ENCODE assay signal across 9 mouse cellular contexts in genomic region chr15:98724441-98724840, GRCm38 (mm10). TPM values are rescaled to one million over a fixed set of nuclear protein-coding genes. Genes with fewer than 3 reads are reported as not detected.
DNase-seq lines count a peak whose midpoint lies in the region; ATAC-seq and TF ChIP-seq lines count a peak whose summit lies in the region.
"Had no signal": no experiment of that assay in that cellular context is flagged by ENCODE, and none has a peak within 500 bp of the region (broad histone marks: within the 10 kb centered on the region; RNA-seq: fewer than 3 reads in every experiment).

No protein-coding gene starts in this region.

- DNase-seq in kidney, postnatal 0 days (ENCODE audit: low spot score) = no peak
- DNase-seq in kidney, postnatal 36 days = no peak
- peak; percentile 50 for DNase-seq in ZHBTc4 (ENCODE audit: low read depth, low spot score)
- DNase-seq in embryo, embryonic 10 days (ENCODE audit: low spot score) = no peak
- DNase-seq: spleen, adult 18-20 months had no signal

- peaks cover 18% of the 10 kb centered on the region; the same call in 1 of the 2 replicates for H3K4me1 ChIP-seq in kidney, postnatal 0 days (replicated peaks; ENCODE audit: insufficient read depth, low read length)
- peaks cover 46% of the 10 kb centered on the region for H3K4me1 ChIP-seq in embryonic facial prominence, embryonic 13.5 days
- H3K4me1 ChIP-seq in midbrain, embryonic 12.5 days = peaks cover 32% of the 10 kb centered on the region
- peaks cover 39% of the 10 kb centered on the region for H3K4me1 ChIP-seq in liver, embryonic 12.5 days

- no peaks in the 10 kb centered on the region for H3K27me3 ChIP-seq in kidney, postnatal 0 days (ENCODE audit: insufficient read depth, low read length)
- H3K27me3 ChIP-seq in embryonic facial prominence, embryonic 13.5 days = peaks cover 5% of the 10 kb centered on the region; the same call in 1 of the 2 replicates
- H3K27me3 ChIP-seq in midbrain, embryonic 12.5 days = peaks cover 69% of the 10 kb centered on the region
- H3K27me3 ChIP-seq in liver, embryonic 12.5 days (replicated peaks) = peaks cover 74% of the 10 kb centered on the region

- no peak overlapping the region for H3K27ac ChIP-seq in kidney, postnatal 0 days
- no peak overlapping the region for H3K27ac ChIP-seq in embryonic facial prominence, embryonic 13.5 days
- H3K27ac ChIP-seq in midbrain, embryonic 12.5 days (replicated peaks) = no peak overlapping the region
- H3K27ac ChIP-seq in liver, embryonic 12.5 days = no peak overlapping the region

- 38% methylated on average over 19 of the region's 19 CpGs for WGBS in kidney, postnatal 0 days
- WGBS in embryonic facial prominence, embryonic 13.5 days = 29% methylated on average over 19 of the region's 19 CpGs
- 26% methylated on average over 18 of the region's 19 CpGs for WGBS in midbrain, embryonic 12.5 days
- 47% methylated on average over 19 of the region's 19 CpGs for WGBS in liver, embryonic 12.5 days (ENCODE audit: insufficient replicate concordance)

- H3K9me3 ChIP-seq in kidney, postnatal 0 days (replicated peaks; ENCODE audit: low read length) = no peaks in the 10 kb centered on the region
- no peaks in the 10 kb centered on the region for H3K9me3 ChIP-seq in embryonic facial prominence, embryonic 13.5 days
- H3K9me3 ChIP-seq in midbrain, embryonic 12.5 days = no peaks in the 10 kb centered on the region
- no peaks in the 10 kb centered on the region for H3K9me3 ChIP-seq in liver, embryonic 12.5 days (replicated peaks)

- no peaks in the 10 kb centered on the region for H3K36me3 ChIP-seq in kidney, postnatal 0 days (ENCODE audit: insufficient read depth, low read length)
- no peaks in the 10 kb centered on the region for H3K36me3 ChIP-seq in embryonic facial prominence, embryonic 13.5 days
- no peaks in the 10 kb centered on the region for H3K36me3 ChIP-seq in midbrain, embryonic 12.5 days
- H3K36me3 ChIP-seq in liver, embryonic 12.5 days = no peaks in the 10 kb centered on the region

- H3K4me3 ChIP-seq in kidney, postnatal 0 days (replicated peaks; ENCODE audit: low read depth, low read length) = no peak overlapping the region
- no peak overlapping the region for H3K4me3 ChIP-seq in embryonic facial prominence, embryonic 13.5 days
- 0 out of 2 replicates have a peak overlapping the region, but pooled peaks have one; percentile 0 for H3K4me3 ChIP-seq in midbrain, embryonic 12.5 days
- H3K4me3 ChIP-seq in liver, embryonic 12.5 days = no peak overlapping the region
- H3K4me3 ChIP-seq: erythroblast, embryonic 14.5 days had no signal

- 0 out of 2 replicates have a peak, but pooled peaks have one; percentile 23 for ATAC-seq in kidney, postnatal 0 days (replicated peaks; ENCODE audit: low FRiP score, low read depth)
- ATAC-seq in embryonic facial prominence, embryonic 13.5 days (ENCODE audit: insufficient number of reproducible peaks, insufficient read depth, low FRiP score, low TSS enrichment, low read depth) = no peak
- ATAC-seq in midbrain, embryonic 12.5 days (ENCODE audit: low FRiP score, low read depth) = no peak
- no peak for ATAC-seq in liver, embryonic 12.5 days

- H3K9ac ChIP-seq in kidney, postnatal 0 days (ENCODE audit: low read depth, low read length) = no peak overlapping the region
- 0 out of 2 replicates have a peak overlapping the region, but pooled peaks have one; percentile 44 for H3K9ac ChIP-seq in embryonic facial prominence, embryonic 13.5 days
- H3K9ac ChIP-seq in midbrain, embryonic 12.5 days (replicated peaks) = no peak overlapping the region
- no peak overlapping the region for H3K9ac ChIP-seq in liver, embryonic 12.5 days

- H3K4me2 ChIP-seq in kidney, postnatal 0 days (ENCODE audit: low read length) = peak overlapping the region; percentile 30
- H3K4me2 ChIP-seq in embryonic facial prominence, embryonic 13.5 days = peak overlapping the region; percentile 44
- peak overlapping the region; percentile 26 for H3K4me2 ChIP-seq in midbrain, embryonic 12.5 days (replicated peaks)
- no peak overlapping the region for H3K4me2 ChIP-seq in liver, embryonic 12.5 days

- TF ChIP-seq CTCF in kidney, postnatal 0 days (IDR thresholded peaks at IDR 0.05; ENCODE audit: low read depth) = no peak

RNA-seq across cellular contexts. Expression of gene Fkbp11, which starts 3.6 kb away (rescaled TPM):
- 34.4 and 34.6 TPM in 2 replicates for polyA plus RNA-seq in kidney, postnatal 0 days (2015; fragmentation: Nextera tagmentation; extraction: Ambion mirVana)
- 40.9 and 48.3 TPM in 2 replicates for polyA plus RNA-seq in embryonic facial prominence, embryonic 13.5 days (2015; fragmentation: Nextera tagmentation; extraction: Ambion mirVana)
- polyA plus RNA-seq in midbrain, embryonic 12.5 days (2016; fragmentation: Nextera tagmentation; extraction: Ambion mirVana) = 5.7 and 9.2 TPM in 2 replicates
- polyA plus RNA-seq in liver, embryonic 12.5 days (2016; fragmentation: Nextera tagmentation; extraction: Ambion mirVana) = 83.5 and 90.2 TPM in 2 replicates

RNA-seq across cellular contexts. Expression of gene Ccdc65, which starts 16.4 kb away (rescaled TPM):
- polyA plus RNA-seq in kidney, postnatal 0 days (2015; fragmentation: Nextera tagmentation; extraction: Ambion mirVana) = 0.74 and 0.75 TPM in 2 replicates
- polyA plus RNA-seq in embryonic facial prominence, embryonic 13.5 days (2015; fragmentation: Nextera tagmentation; extraction: Ambion mirVana) = 0.94 and 1.3 TPM in 2 replicates
- polyA plus RNA-seq in midbrain, embryonic 12.5 days (2016; fragmentation: Nextera tagmentation; extraction: Ambion mirVana) = 0.87 and 1.8 TPM in 2 replicates
- 0.06 TPM in 1 of 2 replicates, not detected in the other for polyA plus RNA-seq in liver, embryonic 12.5 days (2016; fragmentation: Nextera tagmentation; extraction: Ambion mirVana)
- polyA plus RNA-seq: erythroblast, embryonic 14.5 days had no signal

RNA-seq across cellular contexts. Expression of gene Arf3, which starts 38.6 kb away (rescaled TPM):
- polyA plus RNA-seq in kidney, postnatal 0 days (2015; fragmentation: Nextera tagmentation; extraction: Ambion mirVana) = 39.0 and 39.6 TPM in 2 replicates
- 44.1 and 44.6 TPM in 2 replicates for polyA plus RNA-seq in embryonic facial prominence, embryonic 13.5 days (2015; fragmentation: Nextera tagmentation; extraction: Ambion mirVana)
- polyA plus RNA-seq in midbrain, embryonic 12.5 days (2016; fragmentation: Nextera tagmentation; extraction: Ambion mirVana) = 56.0 and 64.4 TPM in 2 replicates
- 22.4 TPM in 2 replicates for polyA plus RNA-seq in liver, embryonic 12.5 days (2016; fragmentation: Nextera tagmentation; extraction: Ambion mirVana)

RNA-seq across cellular contexts. Expression of gene Rnd1, which starts 47.2 kb away (rescaled TPM):
- polyA plus RNA-seq in kidney, postnatal 0 days (2015; fragmentation: Nextera tagmentation; extraction: Ambion mirVana) = 0.50 and 0.66 TPM in 2 replicates
- polyA plus RNA-seq in embryonic facial prominence, embryonic 13.5 days (2015; fragmentation: Nextera tagmentation; extraction: Ambion mirVana) = 0.50 and 0.59 TPM in 2 replicates
- 8.0 and 8.3 TPM in 2 replicates for polyA plus RNA-seq in midbrain, embryonic 12.5 days (2016; fragmentation: Nextera tagmentation; extraction: Ambion mirVana)
- 0.30 and 0.50 TPM in 2 replicates for polyA plus RNA-seq in liver, embryonic 12.5 days (2016; fragmentation: Nextera tagmentation; extraction: Ambion mirVana)
- polyA plus RNA-seq: erythroblast, embryonic 14.5 days had no signal

RNA-seq across cellular contexts. Expression of gene Wnt10b, which starts 53.5 kb away (rescaled TPM):
- not detected in 2 replicates for polyA plus RNA-seq in kidney, postnatal 0 days (2015; fragmentation: Nextera tagmentation; extraction: Ambion mirVana)
- polyA plus RNA-seq in embryonic facial prominence, embryonic 13.5 days (2015; fragmentation: Nextera tagmentation; extraction: Ambion mirVana) = 4.9 and 5.3 TPM in 2 replicates
- polyA plus RNA-seq in midbrain, embryonic 12.5 days (2016; fragmentation: Nextera tagmentation; extraction: Ambion mirVana) = 0.14 and 0.34 TPM in 2 replicates
- polyA plus RNA-seq in liver, embryonic 12.5 days (2016; fragmentation: Nextera tagmentation; extraction: Ambion mirVana) = not detected in 2 replicates
- polyA plus RNA-seq: erythroblast, embryonic 14.5 days had no signal
